In the genomic region with DNA sequence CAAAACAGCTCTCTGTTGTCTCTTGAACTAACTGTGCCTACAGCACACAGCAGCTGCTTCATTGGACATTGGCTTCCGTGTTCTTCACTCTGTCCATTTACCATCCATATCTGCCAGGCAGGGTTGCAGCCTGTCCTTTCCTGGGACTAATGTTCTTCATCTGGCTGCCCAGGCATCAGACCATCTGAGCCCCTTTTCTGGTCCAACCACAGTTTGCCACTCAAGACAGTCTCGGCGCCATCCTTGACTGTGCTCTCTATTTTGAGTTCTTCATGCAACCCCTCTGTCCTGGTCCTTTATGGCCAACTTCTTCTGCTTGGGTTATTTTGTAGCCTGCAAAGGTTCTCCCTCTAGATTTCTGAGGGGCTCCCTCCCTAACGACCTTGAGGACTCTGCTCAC, we compare ENCODE assay signal across 21 mouse cellular contexts. TPM values are rescaled to one million over a fixed set of nuclear protein-coding genes. Genes with fewer than 3 reads are reported as not detected.
DNase-seq lines count a peak whose midpoint lies in the region; ATAC-seq and TF ChIP-seq lines count a peak whose summit lies in the region.
"Had no signal": no experiment of that assay in that cellular context is flagged by ENCODE, and none has a peak within 500 bp of the region (broad histone marks: within the 10 kb centered on the region; RNA-seq: fewer than 3 reads in every experiment).

No protein-coding gene starts in this region.

- DNase-seq in gastrocnemius, adult 2 months, result no peak
- DNase-seq in gastrocnemius, postnatal 10 days, result no peak
- DNase-seq in heart, adult 11 months, result peak; percentile 64
- no peak for DNase-seq in heart, adult 9 months (ENCODE audit: low spot score in 2 of 2)
- no peak for DNase-seq in heart, postnatal 25 days (ENCODE audit: low spot score)
- DNase-seq: adrenal gland, adult 8-10 months; adrenal gland, postnatal 10 days; adrenal gland, postnatal 14 days; adrenal gland, postnatal 25 days; adrenal gland, postnatal 36 days; B cell, adult 2 months; cerebellum, adult 11 months; cerebellum, adult 11-12 months; cerebellum, adult 18-20 months had no signal

- no peak for ATAC-seq in heart, embryonic 16.5 days (replicated peaks; ENCODE audit: extremely low read depth, insufficient read depth, low FRiP score)
- ATAC-seq: activated CD4-positive, CD25-positive, alpha-beta regulatory T cell, adult 4 months; CD4-positive, CD25-positive, alpha-beta regulatory T cell, adult 4 months; Patski had no signal

- H3K27ac ChIP-seq in gastrocnemius, adult 2 months, result peak overlapping the region; percentile 56
- H3K27ac ChIP-seq in heart, embryonic 16.5 days (ENCODE audit: low read length), result peak overlapping the region; percentile 2; the same call in 1 of the 2 replicates

- peaks cover 47% of the 10 kb centered on the region for H3K4me1 ChIP-seq in heart, embryonic 16.5 days (ENCODE audit: control insufficient read depth, insufficient read depth, low read length)

- no peaks in the 10 kb centered on the region for H3K27me3 ChIP-seq in heart, embryonic 16.5 days (ENCODE audit: control insufficient read depth, insufficient read depth, low read length)
- H3K27me3 ChIP-seq: CH12.LX, Patski had no signal

- H3K4me2 ChIP-seq in heart, embryonic 16.5 days (ENCODE audit: low read depth, low read length), result no peak overlapping the region

- no peak overlapping the region for H3K4me3 ChIP-seq in gastrocnemius, adult 2 months
- no peak overlapping the region for H3K4me3 ChIP-seq in heart, embryonic 16.5 days (ENCODE audit: low read length)

- 81% methylated on average over 4 of the region's 4 CpGs for WGBS in heart, embryonic 16.5 days

- intact Hi-C loops in gastrocnemius, adult 2 months (cut with DNase I), result no loop called here
- intact Hi-C loops in heart, postnatal 25 days (cut with DNase I), result no loop called here

- TF ChIP-seq CTCF in gastrocnemius, adult 2 months (IDR thresholded peaks at IDR 0.05), result no peak

- H3K36me3 ChIP-seq in heart, embryonic 16.5 days (ENCODE audit: control insufficient read depth, insufficient read depth), result no peaks in the 10 kb centered on the region
- H3K36me3 ChIP-seq: G1E had no signal

- H3K9me3 ChIP-seq in heart, embryonic 16.5 days (replicated peaks; ENCODE audit: control insufficient read depth, low read length), result no peaks in the 10 kb centered on the region
- H3K9me3 ChIP-seq: G1E had no signal

- H3K9ac ChIP-seq in heart, embryonic 16.5 days (ENCODE audit: low read length), result no peak overlapping the region

RNA-seq across cellular contexts. Expression of a gene that starts 38.5 kb away (rescaled TPM):
- 10 to 100 TPM; 78.5 to 82.6 TPM for total RNA-seq in gastrocnemius, adult 2 months (2021)
- total RNA-seq in gastrocnemius, postnatal 10 days (2021), result 100 to 1,000 TPM; 102 to 106 TPM
- polyA plus RNA-seq in heart, embryonic 16.5 days (2015; fragmentation: Nextera tagmentation; extraction: Ambion mirVana), result 287 and 302 TPM in 2 replicates
- 100 to 1,000 TPM; 213 to 228 TPM for total RNA-seq in heart, postnatal 25 days (2021)
- total RNA-seq: CH12.LX, MEL had no signal
- polyA plus RNA-seq: activated CD4-positive, CD25-positive, alpha-beta regulatory T cell, adult 4 months; G1E had no signal
